Mouse (Mus musculus): ENCODE results near the gene Srrm4.

DNA sequence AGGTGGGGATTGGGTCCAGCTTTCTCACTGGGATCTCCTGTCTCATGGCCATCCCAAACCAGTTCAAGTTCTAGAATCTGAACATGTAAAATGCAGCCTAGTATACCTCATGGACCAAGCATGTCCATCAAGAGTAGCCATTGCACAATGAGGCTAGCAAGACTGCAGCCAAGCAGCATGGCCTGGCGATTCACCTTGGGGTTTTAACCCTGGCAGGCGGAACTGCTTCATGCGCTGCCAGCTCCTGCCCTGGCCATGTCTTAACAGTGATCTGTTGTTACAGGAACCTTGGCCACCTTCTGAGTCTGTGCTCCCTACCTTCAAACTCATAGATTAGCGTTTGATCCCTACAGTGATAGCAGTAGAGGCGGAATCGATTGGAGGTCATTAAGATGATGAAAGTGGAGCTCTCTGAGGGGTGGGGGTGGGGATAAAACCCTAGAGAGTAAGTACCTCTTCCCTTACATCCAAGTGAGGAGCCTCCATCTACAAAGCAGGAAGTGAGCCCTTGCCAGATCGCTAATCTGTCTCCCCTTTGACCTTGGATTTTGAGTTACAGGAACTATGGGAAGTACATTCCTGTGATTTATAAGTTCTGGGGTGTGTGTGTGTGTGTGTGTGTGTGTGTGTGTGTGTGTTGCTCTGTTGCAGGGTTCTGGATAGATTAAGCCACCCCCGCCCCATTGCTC, 191.4 kb downstream of the Srrm4 start:
- no peak for TF ChIP-seq CTCF (conservative IDR thresholded peaks at IDR 0.05; ENCODE audit: low read length)
- TF ChIP-seq POU5F1 (IDR thresholded peaks at IDR 0.05; ENCODE audit: borderline replicate concordance, low read length) = no peak

All from E14TG2a.4 (cell line).